Mouse (Mus musculus): ENCODE results near the gene Myrip.

- TF ChIP-seq CTCF (IDR thresholded peaks at IDR 0.05; ENCODE audit: control insufficient read depth, insufficient read depth, insufficient read length): no peak
- no peak for TF ChIP-seq USF1 (IDR thresholded peaks at IDR 0.05; ENCODE audit: low read depth)
- no peak for TF ChIP-seq CEBPB (IDR thresholded peaks at IDR 0.05; ENCODE audit: low read depth)
- TF ChIP-seq MYOG (IDR thresholded peaks at IDR 0.05; ENCODE audit: control insufficient read depth, extremely low read depth, insufficient read length): no peak
- no peak for TF ChIP-seq MYOD1 (IDR thresholded peaks at IDR 0.05; ENCODE audit: control insufficient read depth, insufficient read length, low read depth)
- no peak for TF ChIP-seq MAX (IDR thresholded peaks at IDR 0.05)
- no peak for TF ChIP-seq FOSL1 (IDR thresholded peaks at IDR 0.05; ENCODE audit: insufficient read depth, low read length, poor library complexity, severe bottlenecking)
These were observed 17.8 kb upstream of the Myrip start for GRCm38 (mm10) chr9:120283556-120283955.
